Mouse (Mus musculus): ENCODE measurements around the gene Rilpl1. TPM values are rescaled to one million over a fixed set of nuclear protein-coding genes. Genes with fewer than 3 reads are reported as not detected.
"Not testable (repeated sequence)": the region's sequence is repeated elsewhere in the genome, so short reads cannot be mapped to it uniquely, and the experiment has no call there.

The Rilpl1 gene
- total RNA-seq (2021): 10 to 100 TPM; 13.1 to 17.6 TPM
- long read RNA-seq, experiment 1, transcript Rilpl1-201 (7 exons, 2,249 nt): major isoform, 19 of 22 reads
- long read RNA-seq, experiment 1, partial matches to known transcripts: 0 of 22 reads
- long read RNA-seq, experiment 1, other reads (novel, unspliced or antisense): 3 of 22 reads
- long read RNA-seq, experiment 2, transcript Rilpl1-201 (7 exons, 2,249 nt): major isoform, 52 of 56 reads
- long read RNA-seq, experiment 2, partial matches to known transcripts: 0 of 56 reads
- long read RNA-seq, experiment 2, other reads (novel, unspliced or antisense): 4 of 56 reads

DNA sequence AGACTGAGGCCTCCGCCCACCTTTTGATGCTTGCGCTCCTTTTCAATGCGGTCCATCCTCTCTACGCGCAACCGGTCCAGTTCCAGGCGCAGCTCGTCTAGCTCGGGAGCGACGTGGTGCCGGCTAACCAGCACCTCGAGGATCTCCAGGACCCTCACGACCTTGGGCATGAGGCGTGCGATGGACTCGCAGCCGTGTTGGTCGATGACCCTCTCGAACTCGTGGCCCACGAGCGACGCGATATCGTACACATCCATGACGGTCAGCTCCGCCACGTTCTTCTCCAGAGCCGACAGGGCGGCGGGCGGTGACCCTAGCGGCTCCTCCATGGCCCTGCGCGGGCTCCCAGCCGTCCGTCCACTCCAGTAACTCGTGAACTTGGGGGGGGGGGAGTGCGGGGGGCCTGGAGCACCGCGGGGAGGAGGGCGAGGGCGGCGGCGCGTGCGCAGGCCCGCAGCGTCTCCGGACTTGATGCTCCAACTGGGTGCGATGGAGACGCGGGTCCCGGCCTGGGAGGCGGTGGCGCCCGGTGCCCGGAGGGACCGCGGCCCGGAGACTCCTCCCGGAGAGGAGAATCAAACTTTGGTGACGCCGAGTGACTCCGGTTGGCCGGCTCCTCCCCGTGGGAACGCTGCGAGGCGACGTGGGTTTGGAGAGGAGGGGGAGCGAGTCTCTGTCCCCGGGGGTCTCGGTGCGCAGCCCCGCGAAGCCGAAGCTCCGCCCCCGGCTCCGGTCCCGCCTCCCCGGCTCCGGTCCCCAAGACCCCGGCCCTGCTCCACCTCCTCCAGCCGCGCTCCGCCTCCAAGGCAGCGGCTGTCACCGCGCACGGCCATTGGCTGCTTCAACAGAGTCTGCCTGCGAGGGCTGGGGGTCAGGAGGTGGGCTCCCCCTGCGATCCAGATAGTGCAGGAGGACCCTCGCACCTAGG lies at the start of gene Rilpl1:
Rilpl1 (minus strand) TSS at position 737 of the 928 bp plus-strand sequence.
- DNase-seq (ENCODE audit: low spot score in 2 of 2): peak; percentile 76 to 81

DNA sequence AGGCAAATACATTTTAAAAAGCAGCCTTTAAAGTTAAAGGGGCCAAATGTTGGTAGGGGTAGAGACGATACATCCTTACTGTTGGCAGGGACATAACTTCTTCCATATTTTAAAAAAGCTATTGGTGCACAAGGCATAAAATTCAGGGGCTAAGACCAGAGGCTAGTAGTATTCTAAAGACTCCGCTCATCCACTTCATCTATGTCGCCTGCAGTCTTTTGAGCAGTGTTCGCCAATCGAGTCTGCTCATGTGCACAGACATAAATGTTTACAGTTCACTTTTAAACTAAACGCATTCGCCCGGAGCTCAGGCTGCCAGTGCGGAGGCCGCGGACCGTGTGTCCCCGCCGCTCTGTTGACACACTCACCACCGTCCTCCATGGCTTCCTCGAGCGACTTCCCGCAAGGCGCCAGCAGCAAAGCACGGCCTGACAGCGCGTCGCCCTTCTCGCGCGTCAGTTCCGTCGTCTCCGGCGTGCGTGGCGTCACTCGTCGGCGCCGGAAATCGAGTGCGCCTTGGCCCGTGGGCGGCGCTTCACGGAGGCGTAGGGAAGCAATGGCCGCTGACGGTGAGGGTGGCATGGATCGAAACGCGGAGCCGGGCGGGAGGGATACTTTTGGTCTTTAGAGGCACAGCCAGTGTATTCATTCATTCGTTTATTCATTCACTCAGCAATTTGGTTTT lies 47.6 kb upstream of the Rilpl1 start, which contains the start of the genes Eif2b1 and Gtf2h3:
Eif2b1 (minus strand) TSS at position 499 of the 685 bp plus-strand sequence.
Gtf2h3 (plus strand) TSS at position 508 of the 685 bp plus-strand sequence.
- DNase-seq (ENCODE audit: low spot score in 2 of 2): peak; percentile 96 to 97

DNA sequence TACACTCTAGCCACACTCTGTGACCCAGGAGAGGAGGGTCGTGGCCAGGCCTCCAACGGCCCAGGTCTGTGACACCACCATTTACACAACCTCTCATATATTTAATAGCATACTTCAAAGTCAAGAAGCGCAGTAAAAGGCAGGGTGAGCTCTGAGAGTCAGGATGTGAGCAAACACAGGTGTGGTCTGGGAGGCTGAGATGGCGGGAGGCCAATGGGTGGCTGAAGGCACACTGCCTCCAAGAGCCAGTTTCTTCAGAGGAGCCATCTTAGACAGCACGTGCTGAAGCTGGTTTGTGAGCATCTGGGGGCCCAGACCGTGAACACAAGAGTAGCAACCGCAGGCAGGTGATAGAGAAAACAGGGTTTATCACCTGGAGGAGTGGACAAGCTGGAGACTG lies 44.3 kb upstream of the Rilpl1 start:
- no peak for DNase-seq (ENCODE audit: low spot score in 2 of 2)

DNA sequence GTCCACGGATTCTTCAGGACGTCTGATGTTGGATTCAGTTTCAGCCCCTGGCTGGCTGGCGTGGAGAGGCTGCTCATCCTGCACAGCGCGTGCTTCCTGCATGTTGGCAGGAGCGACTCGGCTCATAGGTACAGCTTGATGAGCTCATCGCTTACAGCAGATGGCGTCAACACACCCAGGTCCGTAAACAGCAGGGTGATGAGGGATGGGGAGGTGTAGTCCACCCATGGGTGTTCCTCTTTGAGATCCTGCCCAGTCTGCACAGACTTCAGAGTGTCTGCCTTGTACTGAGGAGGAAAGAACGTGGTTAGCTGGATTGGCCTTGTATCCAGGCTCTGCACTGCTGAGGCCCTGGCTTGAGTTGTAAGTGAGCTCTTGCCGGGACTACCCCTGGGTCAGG lies 39.9 kb upstream of the Rilpl1 start:
- no peak for DNase-seq (ENCODE audit: low spot score in 2 of 2)

DNA sequence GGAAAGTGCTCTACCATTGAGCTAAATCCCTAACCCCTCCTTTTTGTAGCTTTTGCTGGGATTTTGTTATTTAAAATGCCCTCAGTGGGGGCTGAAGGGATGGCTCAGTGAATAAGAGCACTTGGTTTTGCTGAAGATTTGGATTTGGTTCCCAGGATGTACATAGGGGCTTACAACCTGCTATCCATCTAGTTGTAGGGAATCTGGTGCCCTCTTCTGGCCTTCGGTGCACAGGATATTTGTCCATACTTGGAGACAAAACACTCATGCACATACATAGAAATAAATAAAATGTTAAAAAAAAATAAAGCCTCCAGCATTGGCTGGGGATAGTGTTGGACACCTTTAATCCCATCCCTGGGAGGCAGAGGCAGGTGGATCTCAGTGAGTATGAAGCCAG lies 24.0 kb upstream of the Rilpl1 start:
- DNase-seq (ENCODE audit: low spot score in 2 of 2): no peak

DNA sequence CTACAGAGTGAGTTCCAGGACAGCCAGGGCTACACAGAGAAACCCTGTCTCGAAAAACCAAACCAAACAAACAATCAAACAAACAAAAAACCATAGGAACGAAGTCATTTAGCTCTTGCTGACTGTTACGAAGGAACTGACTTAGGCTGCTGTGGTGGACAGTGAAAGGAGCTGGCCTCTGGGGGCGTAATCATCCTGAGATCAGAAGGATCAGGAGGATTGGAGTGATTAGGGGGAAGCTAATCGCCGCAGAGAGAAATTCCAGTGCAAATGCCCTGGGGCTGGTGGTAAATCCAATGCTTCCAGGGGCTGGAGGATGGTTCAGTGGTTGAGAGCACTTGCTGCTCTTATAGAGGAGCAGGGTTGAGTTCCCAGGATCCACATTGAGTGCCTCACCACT lies 22.4 kb upstream of the Rilpl1 start:
- no peak for DNase-seq (ENCODE audit: low spot score in 2 of 2)

DNA sequence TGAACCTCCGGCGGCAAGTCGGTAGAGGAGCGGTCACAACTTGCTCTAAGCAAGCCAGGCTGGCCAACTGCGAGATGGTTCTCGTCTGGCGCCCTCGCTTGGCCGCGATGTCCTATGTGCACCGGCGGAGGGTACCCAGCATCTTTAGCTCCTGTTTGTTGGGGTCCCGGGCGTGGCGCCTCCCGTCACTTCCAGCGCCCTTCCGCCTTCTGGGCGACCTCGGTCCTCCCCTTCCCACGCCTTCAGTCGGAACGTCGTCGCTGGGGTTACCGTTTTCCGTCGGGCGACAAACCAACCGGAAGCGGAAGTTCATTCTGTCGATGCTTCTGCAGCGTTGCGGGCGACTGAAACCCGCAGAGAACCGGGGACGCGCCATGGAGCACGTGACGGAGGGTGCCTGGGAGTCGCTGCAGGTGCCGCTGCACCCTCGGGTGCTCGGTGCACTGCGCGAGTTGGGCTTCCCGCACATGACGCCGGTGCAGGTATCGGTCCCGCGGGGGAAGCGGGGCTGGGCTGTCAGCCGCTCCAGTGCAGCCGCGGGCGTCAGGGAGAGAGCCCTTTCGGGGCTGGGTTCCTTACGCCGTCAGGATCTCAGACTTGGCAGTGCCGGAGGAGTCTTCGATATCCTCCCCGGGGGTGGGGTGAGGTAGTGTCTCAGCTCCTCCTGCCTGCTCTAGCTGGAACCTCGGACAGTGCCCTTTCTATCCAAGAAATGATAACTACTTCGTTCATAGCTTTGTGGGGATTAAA lies 21.5 kb upstream of the Rilpl1 start, which contains the start of gene Ddx55:
Ddx55 (plus strand) TSS at position 307 of the 750 bp plus-strand sequence.
- DNase-seq (ENCODE audit: low spot score in 2 of 2): peak; percentile 82 to 83

DNA sequence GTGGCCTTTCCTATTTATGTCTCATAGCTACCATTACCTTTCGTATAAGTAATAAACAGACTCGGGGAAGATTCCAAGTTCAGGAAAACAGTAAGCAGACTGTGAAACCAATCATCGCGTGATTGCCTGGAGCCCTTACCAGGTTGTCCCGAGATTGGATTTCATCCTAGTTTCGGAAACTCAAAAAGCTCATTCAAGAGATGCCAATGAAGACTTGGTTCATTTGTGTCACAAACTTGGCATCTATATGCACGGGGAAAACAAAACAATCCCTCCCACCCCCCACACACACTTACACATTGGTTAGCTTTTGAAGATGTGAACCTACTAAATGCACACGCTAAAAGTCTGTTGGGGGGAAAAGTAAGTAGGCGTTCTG lies 20.9 kb upstream of the Rilpl1 start:
- DNase-seq (ENCODE audit: low spot score in 2 of 2): no peak

DNA sequence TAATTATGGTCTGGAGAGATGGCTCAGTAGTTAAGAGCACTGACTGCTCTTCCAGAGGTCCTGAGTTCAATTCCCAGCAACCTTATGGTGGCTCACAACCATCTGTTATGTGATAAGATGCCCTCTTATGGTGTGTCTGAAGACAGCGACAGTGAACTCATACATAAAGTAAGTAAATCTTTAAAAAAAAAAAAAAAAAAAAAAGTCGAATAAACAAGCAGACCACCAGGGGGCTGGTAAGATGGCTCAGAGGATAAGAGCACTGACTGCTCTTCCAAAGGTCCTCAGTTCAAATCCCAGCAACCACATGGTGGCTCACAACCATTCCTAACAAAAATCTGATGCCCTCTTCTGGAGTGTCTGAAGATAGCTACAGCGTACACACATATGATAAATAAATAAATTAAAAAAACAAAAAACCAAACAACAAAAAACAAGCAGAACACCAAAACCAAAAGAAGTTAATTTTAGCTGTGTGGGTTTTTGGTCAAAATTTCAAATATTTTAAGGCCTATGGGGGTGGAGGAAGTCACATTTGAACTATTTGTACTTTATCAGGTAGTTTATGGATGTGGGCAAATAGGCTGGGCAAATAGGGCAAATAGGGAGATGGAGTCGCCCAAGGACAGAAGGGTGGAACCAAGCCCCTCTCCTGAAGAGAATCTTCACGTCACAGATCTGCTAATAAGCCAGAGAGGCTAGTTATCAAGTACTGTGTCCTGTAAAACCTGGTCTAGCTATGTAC lies 20.3 kb upstream of the Rilpl1 start:
- not testable (repeated sequence) for DNase-seq (ENCODE audit: low spot score in 2 of 2)

DNA sequence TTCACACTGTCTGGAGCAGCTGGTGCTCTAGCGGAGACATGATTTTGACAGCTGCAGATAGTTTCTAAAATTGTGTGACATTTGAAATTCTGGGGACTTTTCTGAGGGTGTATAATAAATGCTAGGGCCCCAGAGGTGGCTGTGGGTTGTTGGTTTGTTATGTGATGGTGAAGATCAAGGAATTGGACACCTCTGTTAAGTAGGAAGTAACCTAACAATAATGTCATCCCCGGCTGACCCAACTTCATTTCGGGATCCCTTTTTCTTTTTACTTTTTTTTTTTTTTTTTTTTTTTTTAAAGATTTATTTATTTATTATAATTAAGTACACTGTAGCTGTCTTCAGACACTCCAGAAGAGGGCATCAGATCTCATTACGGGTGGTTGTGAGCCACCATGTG lies 19.5 kb upstream of the Rilpl1 start:
- not testable (repeated sequence) for DNase-seq (ENCODE audit: low spot score in 2 of 2)

DNA sequence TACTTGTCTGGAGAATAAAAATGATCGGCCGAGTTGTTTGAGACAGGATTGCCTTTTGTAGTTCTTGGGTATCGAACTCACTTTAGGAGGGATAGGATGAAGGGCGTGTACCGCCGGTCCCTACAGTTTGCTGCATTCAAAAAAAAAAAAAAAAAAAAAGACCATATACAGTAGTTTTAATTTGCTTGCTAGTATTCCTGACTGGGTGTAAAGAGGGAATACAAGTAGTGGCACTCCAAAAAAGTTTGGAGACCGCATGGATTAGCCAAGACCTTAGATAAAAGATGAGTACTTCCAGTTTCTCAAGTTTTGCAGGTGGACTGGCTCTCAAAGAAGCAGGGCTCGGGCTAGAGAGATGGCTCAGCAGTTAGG lies 10.4 kb upstream of the Rilpl1 start:
- no peak for DNase-seq (ENCODE audit: low spot score in 2 of 2)

DNA sequence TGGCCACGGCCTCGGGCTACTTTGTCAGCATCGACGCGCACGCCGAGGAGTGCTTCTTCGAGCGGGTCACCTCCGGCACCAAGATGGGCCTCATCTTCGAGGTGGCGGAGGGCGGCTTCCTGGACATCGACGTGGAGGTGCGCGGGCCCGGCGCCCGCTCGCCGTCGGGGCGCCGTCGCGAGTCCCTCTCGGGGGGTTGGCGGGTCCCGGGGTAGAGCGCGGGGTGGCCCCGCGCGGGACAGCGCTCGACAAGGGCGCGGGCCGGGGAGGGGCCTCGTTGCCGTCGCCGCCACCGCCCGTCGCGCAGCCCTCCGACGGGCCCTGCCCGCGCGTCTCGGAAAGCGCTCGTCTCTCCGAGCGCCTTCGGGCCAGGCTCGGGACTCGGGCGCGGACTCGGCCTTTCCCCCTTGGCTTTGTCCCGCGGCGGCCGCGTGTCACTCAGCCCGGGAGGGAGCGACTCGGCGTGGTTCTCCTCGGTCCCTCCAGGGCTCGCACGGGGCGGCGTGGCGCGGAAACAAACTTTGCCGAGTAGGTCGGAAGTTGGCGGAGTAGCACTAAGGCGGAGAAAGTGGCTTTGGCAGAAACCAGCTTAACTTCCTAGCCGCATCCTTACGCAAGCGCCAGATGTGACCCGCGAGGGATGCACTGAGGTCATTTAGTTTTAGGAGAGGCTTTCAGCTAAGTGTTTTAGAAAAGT lies 9.9 kb upstream of the Rilpl1 start:
- DNase-seq (ENCODE audit: low spot score in 2 of 2): peak; percentile 67 to 73

DNA sequence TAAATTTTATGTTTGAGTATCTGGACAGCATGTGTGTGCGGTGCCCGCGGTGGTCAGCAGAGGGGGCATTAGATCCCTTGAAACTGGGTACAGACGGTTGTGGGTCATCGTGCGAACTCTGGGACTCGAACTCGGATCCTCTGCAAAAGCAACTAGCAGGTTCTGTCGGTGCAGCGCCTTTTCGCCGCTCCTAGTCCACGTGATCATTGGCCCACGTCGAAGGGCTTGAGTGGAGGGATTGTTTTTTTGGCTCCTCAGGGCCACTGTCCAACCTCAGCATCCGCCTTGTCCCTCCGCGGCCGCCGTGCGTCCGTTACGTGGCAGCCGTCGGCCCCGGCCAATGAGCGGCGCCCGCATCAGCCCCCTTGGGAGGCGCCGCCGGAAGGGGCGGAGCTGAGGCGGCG lies 9.2 kb upstream of the Rilpl1 start, which contains the start of gene Tmed2:
Tmed2 (plus strand) TSS at position 313 of the 404 bp plus-strand sequence.
- peak; percentile 91 to 95 for DNase-seq (ENCODE audit: low spot score in 2 of 2)

DNA sequence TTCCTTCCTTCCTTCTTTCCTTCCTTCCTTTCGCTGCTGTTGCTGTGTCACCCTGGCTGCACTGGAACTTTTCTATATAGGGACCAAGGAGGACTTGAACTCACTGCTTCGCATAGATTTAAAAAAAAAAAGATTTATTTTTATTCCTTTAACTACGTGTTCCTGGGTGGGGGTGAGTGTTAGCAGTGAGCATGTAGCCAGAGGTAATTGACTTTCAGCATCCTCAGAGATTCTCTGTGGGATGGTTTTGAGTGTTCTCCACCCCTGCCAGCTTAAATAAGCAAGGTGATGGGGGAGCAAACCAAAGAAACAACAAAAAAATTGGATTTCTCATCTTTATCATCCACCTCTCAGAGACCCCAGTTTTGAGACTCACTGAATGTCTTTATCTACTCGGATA lies 8.7 kb upstream of the Rilpl1 start:
- no peak for DNase-seq (ENCODE audit: low spot score in 2 of 2)

DNA sequence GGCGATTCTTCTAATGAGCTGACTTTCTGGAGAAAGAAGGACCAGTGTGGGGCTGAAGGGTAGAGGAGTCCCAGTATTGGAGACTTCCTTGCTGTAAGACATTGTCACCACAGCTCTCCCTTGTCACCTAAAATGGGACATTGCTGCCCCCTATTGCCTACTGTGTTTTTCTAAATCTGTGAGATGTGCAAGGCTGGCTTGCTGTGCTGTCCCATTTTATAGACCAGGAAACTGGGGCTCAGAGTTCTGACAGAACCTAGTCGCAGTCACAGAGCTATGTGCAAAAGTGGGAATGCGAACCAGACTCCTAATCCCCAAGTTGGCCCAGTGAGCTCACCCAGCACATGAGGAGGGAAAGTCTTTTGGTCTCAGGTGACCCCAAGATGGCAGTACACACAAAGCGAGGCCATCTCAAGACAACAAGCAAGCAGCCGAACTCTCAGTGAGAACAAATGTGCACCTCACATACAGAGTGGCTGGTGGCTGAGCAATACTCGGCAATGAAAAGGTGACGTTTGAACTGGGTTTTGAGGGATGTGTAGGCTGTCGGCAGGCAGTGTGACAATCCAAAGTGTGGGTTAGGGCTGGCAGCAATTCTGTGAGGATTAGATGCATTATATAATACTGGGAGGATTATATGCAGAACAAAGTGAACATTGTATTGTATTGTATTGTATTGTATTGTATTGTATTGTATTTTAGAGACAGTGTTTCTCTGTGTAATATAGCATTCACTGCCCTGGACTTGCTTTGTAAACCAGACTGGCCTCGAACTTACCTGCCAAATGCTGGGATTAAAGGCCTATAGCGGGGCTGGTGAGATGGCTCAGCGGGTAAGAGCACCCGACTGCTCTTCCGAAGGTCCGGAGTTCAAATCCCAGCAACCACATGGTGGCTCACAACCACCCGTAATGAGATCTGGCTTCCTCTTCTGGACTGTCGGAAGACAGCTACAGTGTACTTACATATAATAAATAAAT lies 7.9 kb upstream of the Rilpl1 start:
- peak in 1 of 2 experiments; percentile 48 for DNase-seq (ENCODE audit: low spot score in 2 of 2)

DNA sequence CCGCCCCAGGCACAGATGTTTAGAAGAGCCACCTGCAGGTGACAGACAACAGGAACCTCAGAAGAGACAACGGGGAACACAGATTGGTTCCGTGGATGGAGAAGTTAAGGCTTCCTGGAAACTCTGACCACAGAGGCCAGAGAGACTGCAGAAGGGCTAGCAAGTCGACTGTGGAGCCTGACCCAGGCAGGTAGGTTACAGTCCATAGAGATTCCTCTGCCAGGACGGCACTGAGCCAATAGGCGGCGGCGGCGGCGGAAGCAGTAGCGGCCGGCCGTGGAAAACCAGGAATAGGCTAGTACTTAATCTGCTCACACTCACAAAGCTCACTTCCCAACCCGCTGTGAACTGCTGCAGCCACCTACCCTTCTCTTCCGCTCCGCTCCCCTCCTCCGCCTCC lies 5.6 kb upstream of the Rilpl1 start:
- DNase-seq (ENCODE audit: low spot score in 2 of 2): peak; percentile 32 to 50

DNA sequence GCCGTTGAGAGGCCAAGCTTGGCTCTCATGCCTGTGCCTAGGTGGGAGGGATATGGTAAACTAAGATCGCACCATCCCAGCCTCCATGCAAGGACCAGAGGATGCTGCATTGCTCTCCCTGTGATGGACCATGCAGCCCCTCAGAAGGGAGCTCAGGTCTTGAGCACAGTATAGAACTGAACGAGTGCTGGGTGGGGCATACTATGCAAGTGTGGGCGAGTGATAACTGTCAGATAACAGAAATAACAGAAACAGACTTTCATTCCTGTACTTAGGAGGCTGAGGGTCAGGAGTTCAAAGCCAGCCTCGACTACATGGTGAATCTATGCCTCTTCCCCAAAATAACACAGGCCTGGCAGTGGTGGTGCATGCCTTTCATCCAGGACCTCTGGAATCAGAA lies 3.8 kb upstream of the Rilpl1 start:
- DNase-seq (ENCODE audit: low spot score in 2 of 2): no peak

DNA sequence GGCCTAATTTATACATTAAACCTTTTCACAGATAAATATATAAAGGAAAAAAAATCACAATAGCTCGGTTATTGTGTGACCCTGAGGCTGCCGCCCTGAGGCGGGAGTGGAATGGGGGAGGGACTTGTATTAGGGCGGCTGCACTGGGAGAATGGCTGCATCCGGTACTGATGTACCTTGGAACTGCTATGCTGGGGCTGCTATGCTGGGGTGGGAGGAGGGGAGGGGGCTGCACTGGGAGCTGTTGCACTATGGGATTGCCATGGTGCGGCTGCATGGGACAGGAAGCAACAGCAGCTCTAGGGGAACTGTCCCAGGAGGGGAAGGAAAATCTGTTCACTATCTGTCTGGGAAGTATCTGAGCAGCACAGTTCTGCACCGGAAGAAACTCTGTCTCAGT lies 1.3 kb upstream of the Rilpl1 start:
- no peak for DNase-seq (ENCODE audit: low spot score in 2 of 2)
